Mouse (Mus musculus): ENCODE results near the gene Lama5. TPM values are rescaled to one million over a fixed set of nuclear protein-coding genes. Genes with fewer than 3 reads are reported as not detected.

Lama5 gene
- polyA plus RNA-seq, 1 experiment from 2014 or later = 2.7 TPM

DNA sequence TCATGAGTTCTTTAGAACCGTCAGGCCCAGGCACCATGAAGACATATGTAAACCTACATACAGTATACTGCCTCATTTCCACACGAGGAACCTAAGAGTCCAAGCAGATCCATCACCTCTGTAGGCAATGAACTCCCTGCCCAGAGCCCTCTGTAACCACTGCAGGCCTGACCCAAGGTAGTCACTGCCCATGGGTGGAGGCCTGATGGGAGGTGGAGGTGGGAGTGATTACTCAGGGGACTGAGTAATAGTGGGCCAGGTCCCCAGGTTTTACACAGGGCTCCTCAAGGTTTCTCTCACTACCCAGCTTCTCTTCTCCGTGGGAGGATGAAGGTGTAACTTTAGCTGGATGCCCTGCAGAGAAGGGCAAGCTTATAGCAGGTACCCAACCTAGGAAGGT, 3.5 kb upstream of the Lama5 start:
- Histone ChIP-seq H3K27me3 (replicated peaks; ENCODE audit: control insufficient read depth, insufficient read depth, low read length) (peaks cover 10% of the 10 kb centered on the region), H3K27ac (ENCODE audit: low read depth, low read length) (no peak overlapping the region), H3K4me2 (ENCODE audit: low read length) (no peak overlapping the region), H3K36me3 (ENCODE audit: control insufficient read depth, insufficient read depth, low read length) (no peaks in the 10 kb centered on the region), H3K4me3 (ENCODE audit: low read depth, low read length) (no peak overlapping the region), H3K4me1 (ENCODE audit: control insufficient read depth, insufficient read depth, low read length) (peaks cover 15% of the 10 kb centered on the region), H3K9me3 (replicated peaks; ENCODE audit: control insufficient read depth, low read length) (no peaks in the 10 kb centered on the region), H3K9ac (ENCODE audit: low read length) (no peak overlapping the region)
- WGBS = 75% methylated on average over 3 of the region's 3 CpGs
- DNase-seq (ENCODE audit: low spot score) = no peak
- no peak for ATAC-seq

DNA sequence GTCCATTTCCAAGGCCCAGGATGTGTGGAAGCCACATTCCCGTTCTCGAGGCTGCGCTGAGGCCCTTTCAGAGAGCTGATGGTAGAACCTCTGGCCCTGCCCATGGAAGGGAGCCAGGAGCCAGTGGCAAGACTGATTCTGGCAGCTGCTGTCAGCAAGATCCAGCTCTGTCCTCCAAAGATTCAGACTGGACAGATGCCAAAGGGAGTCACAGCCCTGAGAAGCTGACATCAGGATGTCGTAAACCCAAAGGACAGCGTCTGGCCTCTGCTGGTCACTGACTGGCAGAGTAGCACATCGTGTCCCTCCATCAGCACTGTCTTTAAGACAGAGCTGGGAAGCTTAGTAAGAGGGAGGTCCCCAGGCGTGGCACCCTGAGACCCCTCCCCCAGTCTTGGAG, 2.9 kb upstream of the Lama5 start:
- Histone ChIP-seq H3K27ac (ENCODE audit: low read depth, low read length) (no peak overlapping the region), H3K9me3 (replicated peaks; ENCODE audit: control insufficient read depth, low read length) (no peaks in the 10 kb centered on the region), H3K27me3 (replicated peaks; ENCODE audit: control insufficient read depth, insufficient read depth, low read length) (peaks cover 10% of the 10 kb centered on the region), H3K4me2 (ENCODE audit: low read length) (no peak overlapping the region), H3K4me3 (ENCODE audit: low read depth, low read length) (no peak overlapping the region), H3K36me3 (ENCODE audit: control insufficient read depth, insufficient read depth, low read length) (no peaks in the 10 kb centered on the region), H3K4me1 (ENCODE audit: control insufficient read depth, insufficient read depth, low read length) (peaks cover 15% of the 10 kb centered on the region), H3K9ac (ENCODE audit: low read length) (no peak overlapping the region)
- WGBS = 72% methylated on average over 7 of the region's 7 CpGs
- ATAC-seq (no peak), DNase-seq (ENCODE audit: low spot score) (no peak)

DNA sequence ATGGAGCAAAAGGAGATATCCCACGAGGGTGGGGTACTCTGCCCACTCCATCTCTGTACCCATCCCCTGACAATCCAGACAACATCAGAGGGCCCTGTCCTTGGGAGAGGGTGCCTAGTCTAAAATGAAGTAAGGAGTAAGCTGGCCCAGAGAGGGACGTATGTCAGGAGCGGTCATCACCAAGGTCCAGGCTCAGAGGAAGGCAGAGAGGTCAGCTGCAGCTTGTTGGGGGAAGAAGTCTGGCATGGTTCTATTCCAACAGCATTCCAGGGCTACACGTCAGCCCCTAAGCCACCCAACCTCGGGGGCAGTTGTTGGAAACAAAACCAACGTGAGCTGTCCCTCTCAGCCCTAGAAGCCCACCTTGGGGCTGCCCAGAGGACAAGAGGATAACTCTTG, 2.4 kb upstream of the Lama5 start:
- H3K9me3 ChIP-seq (replicated peaks; ENCODE audit: control insufficient read depth, low read length) = no peaks in the 10 kb centered on the region
- 54% methylated on average over 6 of the region's 6 CpGs for WGBS
- peaks cover 15% of the 10 kb centered on the region for H3K4me1 ChIP-seq (ENCODE audit: control insufficient read depth, insufficient read depth, low read length)
- no peak for ATAC-seq
- no peak overlapping the region for H3K27ac ChIP-seq (ENCODE audit: low read depth, low read length)
- peaks cover 10% of the 10 kb centered on the region for H3K27me3 ChIP-seq (replicated peaks; ENCODE audit: control insufficient read depth, insufficient read depth, low read length)
- no peaks in the 10 kb centered on the region for H3K36me3 ChIP-seq (ENCODE audit: control insufficient read depth, insufficient read depth, low read length)
- DNase-seq (ENCODE audit: low spot score) = no peak
- no peak overlapping the region for H3K4me2 ChIP-seq (ENCODE audit: low read length)
- no peak overlapping the region for H3K4me3 ChIP-seq (ENCODE audit: low read depth, low read length)
- peak overlapping the region; percentile 3; the same call in 1 of the 2 replicates for H3K9ac ChIP-seq (ENCODE audit: low read length)

DNA sequence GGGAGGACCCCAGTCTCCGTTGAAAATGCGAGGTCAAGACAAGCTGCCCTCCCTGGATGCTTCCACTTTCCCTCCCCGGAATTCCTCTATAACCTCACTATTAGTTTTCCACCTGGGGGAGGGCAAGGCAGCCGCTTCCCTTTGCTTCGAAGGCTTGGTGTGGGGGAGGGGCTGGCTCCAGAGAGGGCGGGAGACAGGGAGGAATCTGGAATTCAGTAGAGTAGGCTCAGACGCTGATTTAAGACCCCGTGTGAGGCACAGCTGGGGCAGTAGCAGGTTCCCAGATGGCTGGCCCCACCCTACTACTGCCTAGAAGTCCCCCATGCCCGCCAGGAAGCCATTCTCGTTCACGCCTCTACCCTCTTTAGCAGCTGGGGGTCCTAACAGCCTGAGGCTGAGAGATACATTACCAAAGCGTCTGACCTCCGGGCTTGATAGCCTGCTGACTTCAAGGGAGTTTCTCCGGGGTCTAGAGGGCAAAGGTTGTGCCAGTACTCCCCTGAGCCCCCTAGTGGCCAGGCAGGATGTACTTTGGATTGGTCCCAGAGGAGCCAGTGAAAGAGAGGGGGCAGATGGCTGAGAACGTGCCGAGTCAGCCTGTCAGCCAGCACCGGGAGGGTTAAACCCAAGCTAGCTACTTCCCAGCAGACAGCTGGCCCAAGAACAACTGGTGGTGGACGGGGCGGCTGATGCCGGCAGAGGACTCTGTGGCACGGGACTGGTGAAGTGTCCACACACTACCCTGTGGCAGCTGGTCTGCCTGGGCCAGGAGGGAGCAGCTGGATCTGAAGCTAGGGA, 1.8 kb upstream of the Lama5 start:
- peak; percentile 74 for DNase-seq (ENCODE audit: low spot score)
- ATAC-seq = peak; percentile 67
- Histone ChIP-seq H3K4me1 (ENCODE audit: control insufficient read depth, insufficient read depth, low read length) (peaks cover 16% of the 10 kb centered on the region), H3K4me2 (ENCODE audit: low read length) (peak overlapping the region; percentile 23), H3K4me3 (ENCODE audit: low read depth, low read length) (no peak overlapping the region), H3K27me3 (replicated peaks; ENCODE audit: control insufficient read depth, insufficient read depth, low read length) (peaks cover 10% of the 10 kb centered on the region), H3K9me3 (replicated peaks; ENCODE audit: control insufficient read depth, low read length) (no peaks in the 10 kb centered on the region), H3K9ac (ENCODE audit: low read length) (peak overlapping the region; percentile 3; the same call in 1 of the 2 replicates), H3K27ac (ENCODE audit: low read depth, low read length) (no peak overlapping the region), H3K36me3 (ENCODE audit: control insufficient read depth, insufficient read depth, low read length) (no peaks in the 10 kb centered on the region)
- under 1% methylated on average over 21 of the region's 21 CpGs for whole genome bisulfite sequencing

DNA sequence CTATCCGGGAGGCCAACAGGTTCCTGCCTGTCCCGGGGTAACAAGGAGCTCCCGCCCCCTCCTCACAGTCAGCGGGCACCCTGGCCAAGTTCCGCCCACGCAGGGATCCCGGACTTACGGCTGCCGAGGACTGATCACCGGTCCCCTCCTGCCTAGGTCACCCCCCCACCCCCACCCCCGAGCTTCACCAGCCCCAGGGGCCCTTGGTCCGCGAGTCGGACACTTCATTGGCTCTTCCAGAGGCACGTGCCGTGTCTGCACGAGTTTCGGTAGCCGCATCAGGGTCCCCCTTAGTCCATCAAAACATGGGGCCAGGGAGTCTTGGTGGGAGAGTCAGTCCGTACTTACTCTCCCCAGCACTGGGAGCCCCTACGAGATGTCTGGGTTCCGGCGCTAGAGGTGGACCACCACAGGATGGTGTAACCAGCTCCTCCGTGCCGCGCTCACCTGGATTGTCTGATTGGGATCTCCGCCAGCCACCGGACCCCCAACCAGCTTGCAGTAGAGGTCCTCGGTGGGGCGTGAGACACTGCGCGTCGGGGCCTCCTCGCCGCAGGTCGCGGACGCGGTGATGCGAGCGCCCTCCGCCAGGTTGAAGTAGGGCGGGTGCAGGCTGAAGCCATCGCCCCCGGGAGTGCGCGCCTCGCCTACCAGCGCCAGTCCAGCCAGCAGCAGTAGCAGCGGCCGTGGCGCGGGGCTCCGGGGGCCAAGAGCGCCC, 456 bp downstream of the Lama5 start:
- no peaks in the 10 kb centered on the region for H3K9me3 ChIP-seq (replicated peaks; ENCODE audit: control insufficient read depth, low read length)
- peak; percentile 24 for DNase-seq (ENCODE audit: low spot score)
- peak overlapping the region; percentile 50 for H3K4me3 ChIP-seq (ENCODE audit: low read depth, low read length)
- under 1% methylated on average over 54 of the region's 55 CpGs for WGBS
- ATAC-seq = peak; percentile 29
- peak overlapping the region; percentile 65 for H3K9ac ChIP-seq (ENCODE audit: low read length)
- peaks cover 10% of the 10 kb centered on the region for H3K27me3 ChIP-seq (replicated peaks; ENCODE audit: control insufficient read depth, insufficient read depth, low read length)
- H3K36me3 ChIP-seq (ENCODE audit: control insufficient read depth, insufficient read depth, low read length) = no peaks in the 10 kb centered on the region
- peaks cover 20% of the 10 kb centered on the region for H3K4me1 ChIP-seq (ENCODE audit: control insufficient read depth, insufficient read depth, low read length)
- H3K27ac ChIP-seq (ENCODE audit: low read depth, low read length) = no peak overlapping the region
- peak overlapping the region; percentile 100 for H3K4me2 ChIP-seq (ENCODE audit: low read length)

DNA sequence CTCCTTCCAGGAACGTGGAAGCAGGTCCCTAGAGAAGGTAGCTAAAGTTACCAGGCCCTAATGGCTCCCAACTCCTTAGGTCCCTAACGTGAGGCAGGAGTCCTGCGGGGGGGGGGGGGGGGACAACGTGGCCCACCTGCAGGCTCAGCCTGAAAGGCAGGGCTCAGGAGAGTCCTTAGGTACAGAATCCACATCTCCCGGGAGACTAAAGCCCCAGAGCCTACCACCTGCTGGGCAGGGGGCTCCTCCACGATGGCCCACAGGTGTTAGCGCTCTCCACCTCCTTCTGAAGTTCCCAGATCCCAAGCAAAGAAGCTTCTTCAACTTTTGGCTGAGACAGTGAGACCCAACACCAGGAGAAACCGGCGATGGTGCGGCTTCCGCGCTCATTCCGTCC, 1.0 kb downstream of the Lama5 start:
- Histone ChIP-seq H3K4me3 (ENCODE audit: low read depth, low read length) (peak overlapping the region; percentile 50), H3K9me3 (replicated peaks; ENCODE audit: control insufficient read depth, low read length) (no peaks in the 10 kb centered on the region), H3K27ac (ENCODE audit: low read depth, low read length) (no peak overlapping the region), H3K4me1 (ENCODE audit: control insufficient read depth, insufficient read depth, low read length) (peaks cover 20% of the 10 kb centered on the region), H3K36me3 (ENCODE audit: control insufficient read depth, insufficient read depth, low read length) (no peaks in the 10 kb centered on the region), H3K9ac (ENCODE audit: low read length) (peak overlapping the region; percentile 65), H3K27me3 (replicated peaks; ENCODE audit: control insufficient read depth, insufficient read depth, low read length) (peaks cover 10% of the 10 kb centered on the region), H3K4me2 (ENCODE audit: low read length) (peak overlapping the region; percentile 100)
- ATAC-seq (no peak), DNase-seq (ENCODE audit: low spot score) (no peak)
- 0% methylated on average over 11 of the region's 13 CpGs for WGBS

DNA sequence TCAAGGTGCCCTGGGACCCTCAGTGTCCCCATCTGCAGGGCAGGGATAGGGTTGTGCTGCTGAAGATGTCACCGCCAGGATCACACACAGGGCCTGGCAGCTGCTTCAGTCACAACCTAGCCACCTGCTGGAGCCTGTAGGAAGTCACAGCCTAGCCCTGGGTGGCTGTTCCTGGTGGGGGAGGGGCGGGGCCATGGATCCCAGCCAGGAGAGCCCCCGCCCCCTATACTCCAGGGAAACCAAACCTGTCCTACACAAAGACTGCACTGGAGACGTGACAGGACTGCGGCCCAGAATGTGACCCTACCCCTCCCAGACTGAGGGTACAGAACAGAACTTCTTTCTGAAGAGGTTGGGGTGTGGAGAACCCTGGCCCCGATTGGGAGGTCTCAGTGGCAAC, 3.4 kb downstream of the Lama5 start:
- WGBS = 9% methylated on average over 5 of the region's 6 CpGs
- ATAC-seq = peak; percentile 28
- no peaks in the 10 kb centered on the region for H3K9me3 ChIP-seq (replicated peaks; ENCODE audit: control insufficient read depth, low read length)

DNA sequence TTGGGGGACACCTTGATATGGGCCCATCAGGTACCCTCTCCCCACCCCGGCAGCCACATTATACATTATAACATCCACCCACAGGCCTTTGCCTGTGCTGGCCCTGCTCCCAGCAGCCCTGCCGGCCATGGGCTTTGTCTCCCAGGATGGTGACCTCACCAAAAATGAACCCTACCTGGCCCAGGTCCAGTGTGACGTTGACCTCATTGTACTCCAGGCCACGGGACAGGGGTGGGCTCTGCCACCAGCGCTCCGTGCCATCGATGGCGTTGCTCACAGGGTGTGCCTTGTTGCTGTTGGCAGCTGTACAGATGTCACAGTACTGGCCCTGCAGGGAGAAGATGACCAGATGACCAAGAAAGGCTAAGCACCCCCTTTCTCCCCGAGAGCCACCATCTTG, 4.6 kb downstream of the Lama5 start:
- DNase-seq (ENCODE audit: low spot score) = no peak
- Histone ChIP-seq H3K27ac (ENCODE audit: low read depth, low read length) (no peak overlapping the region), H3K4me2 (ENCODE audit: low read length) (no peak overlapping the region), H3K4me3 (ENCODE audit: low read depth, low read length) (no peak overlapping the region), H3K27me3 (replicated peaks; ENCODE audit: control insufficient read depth, insufficient read depth, low read length) (peaks cover 10% of the 10 kb centered on the region), H3K9me3 (replicated peaks; ENCODE audit: control insufficient read depth, low read length) (no peaks in the 10 kb centered on the region), H3K4me1 (ENCODE audit: control insufficient read depth, insufficient read depth, low read length) (peaks cover 23% of the 10 kb centered on the region), H3K36me3 (ENCODE audit: control insufficient read depth, insufficient read depth, low read length) (no peaks in the 10 kb centered on the region), H3K9ac (ENCODE audit: low read length) (no peak overlapping the region)
- no peak for ATAC-seq
- WGBS = 91% methylated on average over 9 of the region's 9 CpGs

More for the DNA sequence above, 3.4 kb downstream of the Lama5 start:
- no peaks in the 10 kb centered on the region for H3K36me3 ChIP-seq (ENCODE audit: control insufficient read depth, insufficient read depth, low read length)
- no peak for DNase-seq (ENCODE audit: low spot score)
- peaks cover 24% of the 10 kb centered on the region for H3K4me1 ChIP-seq (ENCODE audit: control insufficient read depth, insufficient read depth, low read length)
- H3K4me3 ChIP-seq (ENCODE audit: low read depth, low read length) = no peak overlapping the region
- H3K4me2 ChIP-seq (ENCODE audit: low read length) = no peak overlapping the region
- peaks cover 10% of the 10 kb centered on the region for H3K27me3 ChIP-seq (replicated peaks; ENCODE audit: control insufficient read depth, insufficient read depth, low read length)
- H3K27ac ChIP-seq (ENCODE audit: low read depth, low read length) = no peak overlapping the region
- no peak overlapping the region for H3K9ac ChIP-seq (ENCODE audit: low read length)

DNA sequence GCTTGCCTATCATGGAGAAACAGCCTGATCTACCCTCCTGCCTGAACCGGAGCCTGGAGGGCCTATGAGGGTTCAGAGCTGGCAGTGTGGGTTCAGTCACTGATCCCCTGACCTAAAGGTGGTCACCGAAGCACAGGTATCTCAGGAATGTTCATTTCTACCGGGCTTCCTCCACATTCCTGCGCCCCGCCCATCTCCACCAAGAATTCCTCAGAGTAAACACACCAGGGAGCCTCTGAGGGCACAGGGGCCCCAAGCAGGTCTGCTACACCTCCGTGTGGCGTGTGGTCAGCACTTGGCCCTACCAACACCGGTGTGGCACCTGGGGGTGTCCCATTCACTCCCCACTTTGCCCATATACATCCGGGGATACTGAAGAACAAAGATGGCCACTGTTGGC, 5.5 kb downstream of the Lama5 start:
- H3K9ac ChIP-seq (ENCODE audit: low read length) = no peak overlapping the region
- DNase-seq (ENCODE audit: low spot score) (no peak), ATAC-seq (no peak)
- H3K36me3 ChIP-seq (ENCODE audit: control insufficient read depth, insufficient read depth, low read length) = no peaks in the 10 kb centered on the region
- H3K4me1 ChIP-seq (ENCODE audit: control insufficient read depth, insufficient read depth, low read length) = peaks cover 18% of the 10 kb centered on the region
- H3K4me3 ChIP-seq (ENCODE audit: low read depth, low read length) = no peak overlapping the region
- 87% methylated on average over 9 of the region's 9 CpGs for WGBS
- no peak overlapping the region for H3K27ac ChIP-seq (ENCODE audit: low read depth, low read length)
- peaks cover 5% of the 10 kb centered on the region for H3K27me3 ChIP-seq (replicated peaks; ENCODE audit: control insufficient read depth, insufficient read depth, low read length)
- H3K9me3 ChIP-seq (replicated peaks; ENCODE audit: control insufficient read depth, low read length) = no peaks in the 10 kb centered on the region
- no peak overlapping the region for H3K4me2 ChIP-seq (ENCODE audit: low read length)
